Mouse (Mus musculus) CH12.LX (cell line): Measurements from ENCODE around the gene Timd2. TPM values are rescaled to one million over a fixed set of nuclear protein-coding genes. Genes with fewer than 3 reads are reported as not detected.

Source experiments
- DNase-seq: peaks from one replicate; pipeline ENCODE4 v3.0.0-alpha.2; 2013; ENCODE audit errors: extremely low read depth
- H3K27ac ChIP-seq: 2 replicates; pipeline ENCODE4 v1.5.1; 2012; ENCODE audit warnings: low read depth, mild to moderate bottlenecking, control low read depth, moderate library complexity; ENCODE audit not compliant: insufficient read depth
- H3K27me3 ChIP-seq: replicated peaks from 2 replicates; pipeline ENCODE3; 2012; ENCODE audit warnings: inconsistent platforms
- H3K36me3 ChIP-seq, 2 experiments: replicated peaks in 1 of 2; 2 replicates each; pipeline versions ENCODE3 to v1.6.1; 2012; ENCODE audit warnings: inconsistent platforms in 1 of 2, low read length in 1 of 2, mild to moderate bottlenecking in 1 of 2, mixed read lengths in 1 of 2, moderate library complexity in 1 of 2; ENCODE audit not compliant: control insufficient read depth in 1 of 2, insufficient read depth in 1 of 2
- H3K4me1 ChIP-seq, 2 experiments: 2 replicates each; pipeline ENCODE4 v1.6.1; 2012; ENCODE audit warnings: inconsistent platforms in 1 of 2, moderate library complexity in 1 of 2; ENCODE audit not compliant: insufficient read depth in 2 of 2, control insufficient read depth in 1 of 2
- H3K4me2 ChIP-seq: 2 replicates; pipeline ENCODE4 v1.6.1; 2012; ENCODE audit warnings: low read depth, mild to moderate bottlenecking, control low read depth; ENCODE audit not compliant: poor library complexity, insufficient read depth, severe bottlenecking
- H3K4me3 ChIP-seq, 3 experiments: fragments of 150-350 bp in 1 of 3; sonication (generic) in 1 of 3; replicated peaks in 1 of 3; 2 replicates each; pipeline versions ENCODE3 to v1.5.1; 2011 to 2012; ENCODE audit warnings: low read depth in 2 of 3, low read length in 2 of 3, mild to moderate bottlenecking in 2 of 3, moderate library complexity in 2 of 3, control low read depth in 1 of 3, improper control_type of control experiment in 1 of 3, inconsistent platforms in 1 of 3, mixed read lengths in 1 of 3; ENCODE audit not compliant: poor library complexity in 1 of 3
- H3K79me2 ChIP-seq: replicated peaks from 2 replicates; pipeline ENCODE4 v1.6.1; 2012; ENCODE audit warnings: mild to moderate bottlenecking, moderate library complexity; ENCODE audit not compliant: control insufficient read depth, poor library complexity, insufficient read depth, severe bottlenecking; ENCODE audit errors: extremely low read depth
- H3K9ac ChIP-seq: 2 replicates; pipeline ENCODE4 v1.6.1; 2012; ENCODE audit warnings: low read depth, mild to moderate bottlenecking, control low read depth, moderate library complexity; ENCODE audit not compliant: insufficient read depth
- H3K9me3 ChIP-seq: replicated peaks from 2 replicates; pipeline ENCODE3; 2012; ENCODE audit warnings: low read length, inconsistent platforms, mixed read lengths
- BHLHE40 ChIP-seq: IDR thresholded peaks from 2 replicates; pipeline ENCODE4 v1.6.1; 2011; ENCODE audit warnings: mild to moderate bottlenecking, low read depth, low read length, improper control_type of control experiment
- CHD2 ChIP-seq: IDR thresholded peaks from 2 replicates; pipeline ENCODE4 v1.6.1; 2011; ENCODE audit warnings: low read length, improper control_type of control experiment
- CTCF ChIP-seq, 2 experiments: IDR thresholded peaks in 1 of 2; conservative IDR thresholded peaks in 1 of 2; 2 replicates each; pipeline ENCODE4 v1.5.1; 2011 to 2012; ENCODE audit warnings: low read depth in 2 of 2, low read length in 2 of 2, improper control_type of control experiment in 1 of 2, inconsistent platforms in 1 of 2, mild to moderate bottlenecking in 1 of 2, moderate library complexity in 1 of 2
- HCFC1 ChIP-seq: IDR thresholded peaks from 2 replicates; pipeline ENCODE4 v1.6.1; 2012; ENCODE audit warnings: low read depth, mild to moderate bottlenecking, inconsistent platforms, low read length, improper control_type of control experiment
- IRF4 ChIP-seq: IDR thresholded peaks from 2 replicates; pipeline ENCODE4 v1.6.1; 2014; ENCODE audit warnings: low read depth, mild to moderate bottlenecking, inconsistent platforms, low read length, improper control_type of control experiment
- MAFK ChIP-seq: IDR thresholded peaks from 2 replicates; pipeline ENCODE4 v1.6.1; 2011; ENCODE audit warnings: low read length, improper control_type of control experiment; ENCODE audit not compliant: insufficient replicate concordance
- MAZ ChIP-seq: IDR thresholded peaks from 2 replicates; pipeline ENCODE4 v1.6.1; 2012; ENCODE audit warnings: low read depth, mild to moderate bottlenecking, inconsistent platforms, low read length, improper control_type of control experiment, moderate library complexity
- MXI1 ChIP-seq: IDR thresholded peaks from 2 replicates; pipeline ENCODE4 v1.6.1; 2011; ENCODE audit warnings: mild to moderate bottlenecking, low read depth, low read length, improper control_type of control experiment
- NELFE ChIP-seq: IDR thresholded peaks from 2 replicates; pipeline ENCODE4 v1.6.1; 2011; ENCODE audit warnings: low read depth, low read length, improper control_type of control experiment
- NRF1 ChIP-seq: IDR thresholded peaks from 2 replicates; pipeline ENCODE4 v1.6.1; 2014; ENCODE audit warnings: low read depth, mild to moderate bottlenecking, inconsistent platforms, low read length, improper control_type of control experiment, moderate library complexity
- RAD21 ChIP-seq: IDR thresholded peaks from 2 replicates; pipeline ENCODE4 v1.6.1; 2011; ENCODE audit warnings: low read depth, mild to moderate bottlenecking, low read length, improper control_type of control experiment, moderate library complexity
- SMC3 ChIP-seq: IDR thresholded peaks from 2 replicates; pipeline ENCODE4 v1.6.1; 2011; ENCODE audit warnings: low read depth, low read length, improper control_type of control experiment
- TCF12 ChIP-seq: IDR thresholded peaks from 2 replicates; pipeline ENCODE4 v1.6.1; 2014; ENCODE audit warnings: low read depth, mild to moderate bottlenecking, inconsistent platforms, low read length, improper control_type of control experiment
- UBTF ChIP-seq: IDR thresholded peaks from 2 replicates; pipeline ENCODE4 v1.6.1; 2012; ENCODE audit warnings: low read depth, mild to moderate bottlenecking, inconsistent platforms, low read length, improper control_type of control experiment, moderate library complexity
- ZC3H11A ChIP-seq: IDR thresholded peaks from 2 replicates; pipeline ENCODE4 v1.6.1; 2012; ENCODE audit warnings: low read depth, mild to moderate bottlenecking, inconsistent platforms, low read length, improper control_type of control experiment
- dilution Hi-C: fragments of 300-500 bp; cut with MboI; formaldehyde crosslinking; loops from 2 replicates; pipeline ENCODE4 v1.14.3; 2020; ENCODE audit warnings: low sequenced_read_pairs; ENCODE audit not compliant: extremely low pct_unique_long_range_greater_than_20kb, extremely low pct_ligation_motif_present
- in situ Hi-C: fragments of 300-500 bp; cut with MboI; formaldehyde crosslinking; loops from 3 replicates; pipeline ENCODE4 v1.14.3; 2019; ENCODE audit warnings: low sequenced_read_pairs, low pct_ligation_motif_present, low pct_unique_long_range_greater_than_20kb, mixed read lengths
- polyA plus RNA-seq: library from polyadenylated mRNA; unstranded; fragments of >175 nt; gene quantifications from 2 replicates; pipeline ENCODE4 v1.2.1, GENCODE M21; 2012; ENCODE audit warnings: low read depth; ENCODE audit not compliant: insufficient read length
- total RNA-seq, 2 experiments: library from RNA; depleted of rRNA; stranded (reverse); fragments of 300-350 nt in 1 of 2; fragments of >200 nt in 1 of 2; gene quantifications; 2 replicates each; pipeline ENCODE4 v1.2.3; 2012 to 2014

The Timd2 gene
- total and polyA plus RNA-seq, 3 experiments = 66.3 to 241 (median 119) TPM

DNA sequence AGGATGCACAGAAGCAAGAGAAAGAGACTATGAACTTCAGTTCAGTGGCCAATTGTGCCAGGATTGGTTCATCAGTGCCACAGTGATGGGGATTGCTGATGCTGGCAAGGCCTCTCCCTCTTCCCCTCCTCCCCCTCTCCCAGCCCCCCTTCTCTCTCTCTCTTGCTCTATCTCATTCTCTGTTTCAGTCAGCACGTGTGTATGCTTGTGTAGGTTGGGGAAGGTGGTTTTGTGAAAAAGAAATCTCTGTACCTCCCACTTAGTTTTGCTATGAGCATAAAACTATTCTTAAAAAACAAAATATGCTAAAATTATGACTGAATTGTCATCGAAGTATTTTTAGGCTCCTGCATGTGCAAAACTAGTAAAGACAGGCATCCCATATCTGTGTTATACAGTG lies 38.9 kb downstream of the Timd2 start (continued):
- TF ChIP-seq NELFE (no peak), ZC3H11A (no peak), IRF4 (peak; percentile 98), RAD21 (no peak), MAZ (peak; percentile 92)

DNA sequence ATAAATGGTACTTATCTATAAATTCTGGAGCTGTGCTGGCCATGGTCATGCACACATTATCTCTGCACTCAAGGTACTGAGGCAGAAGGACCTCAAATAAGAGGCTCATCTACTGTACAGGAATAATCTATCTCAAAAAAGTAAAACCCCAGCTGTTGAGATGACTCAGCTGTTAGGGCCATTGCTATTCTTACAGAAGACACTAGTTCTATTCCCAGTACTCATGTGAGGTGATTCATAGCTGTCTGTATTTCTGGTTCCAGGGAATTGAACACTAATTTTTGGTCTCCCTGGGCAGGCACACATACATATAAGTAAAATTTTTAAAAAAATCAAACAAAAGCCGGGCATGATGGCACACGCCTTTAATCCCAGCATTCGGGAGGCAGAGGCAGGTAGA lies 39.8 kb downstream of the Timd2 start:
- Histone ChIP-seq H3K36me3 (peaks cover 7 to 19% of the 10 kb centered on the region in 2 experiments), H3K79me2 (no peaks in the 10 kb centered on the region), H3K27ac (no peak overlapping the region), H3K4me2 (no peak overlapping the region), H3K4me1 (peaks cover 21 to 59% of the 10 kb centered on the region in 2 experiments), H3K27me3 (no peaks in the 10 kb centered on the region), H3K9me3 (no peaks in the 10 kb centered on the region), H3K9ac (no peak overlapping the region)
- in situ Hi-C loops = no loop called here
- dilution Hi-C loops = no loop called here
- TF ChIP-seq CHD2 (no peak), BHLHE40 (peak; percentile 66)
- TF ChIP-seq, all 38 proteins: peak for 1
- H3K4me3 ChIP-seq = no peak overlapping the region
- DNase-seq = peak; percentile 45

DNA sequence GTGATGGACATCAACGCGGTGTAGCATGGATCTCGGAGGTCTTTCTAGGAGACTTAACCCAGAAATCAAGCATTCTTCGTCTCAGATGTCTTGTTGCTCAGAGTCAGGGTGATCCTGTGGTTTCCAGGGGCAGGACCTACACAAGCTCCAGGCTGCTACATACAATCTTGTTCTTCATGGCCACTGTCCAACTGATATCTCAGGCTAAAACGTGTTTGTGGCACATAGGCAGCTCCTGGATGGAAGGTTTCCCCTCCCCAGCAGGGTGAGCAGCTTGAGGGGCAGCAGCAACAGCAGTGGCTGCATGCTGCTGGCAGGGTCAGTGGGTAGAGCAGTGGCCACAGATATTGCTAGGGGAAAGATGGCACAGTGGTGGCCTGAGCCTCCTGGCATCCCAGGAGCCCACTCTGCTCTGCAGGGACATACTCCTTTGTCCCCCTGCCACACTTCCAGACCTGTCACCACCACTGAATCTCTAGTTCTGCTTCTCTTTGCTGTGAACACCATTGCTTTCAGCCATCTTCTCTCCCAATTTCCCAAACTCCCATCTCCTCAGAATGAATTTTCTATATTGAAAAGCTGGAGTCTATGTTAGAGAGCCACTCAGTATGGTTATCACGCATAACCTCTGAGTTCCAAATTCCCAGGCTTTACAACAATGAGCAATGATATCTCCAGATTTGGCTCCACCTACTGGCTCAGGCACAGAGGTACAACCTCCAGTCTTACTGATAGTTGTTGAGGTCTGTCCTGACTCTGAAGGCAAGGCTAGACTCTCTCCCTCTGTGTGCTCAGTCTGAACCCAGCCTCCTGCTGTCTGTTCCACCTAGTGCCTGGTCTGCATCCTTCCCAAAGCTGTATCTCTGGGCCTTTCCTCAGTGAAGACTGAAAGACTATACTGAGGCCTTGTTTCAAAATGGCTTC lies 41.0 kb downstream of the Timd2 start:
- Histone ChIP-seq H3K4me3 (no peak overlapping the region), H3K79me2 (no peaks in the 10 kb centered on the region), H3K4me2 (no peak overlapping the region), H3K4me1 (peaks cover 21 to 58% of the 10 kb centered on the region in 2 experiments), H3K27me3 (no peaks in the 10 kb centered on the region), H3K27ac (no peak overlapping the region), H3K9me3 (no peaks in the 10 kb centered on the region), H3K9ac (no peak overlapping the region), H3K36me3 (peaks cover 4 to 12% of the 10 kb centered on the region in 2 experiments)
- peak; percentile 38 for DNase-seq
- dilution Hi-C loops = no loop called here
- TF ChIP-seq MXI1 (no peak), UBTF (no peak), HCFC1 (no peak), TCF12 (no peak), RAD21 (peak; percentile 39), CTCF (conservative IDR thresholded peaks at IDR 0.05 in 1 of 2, IDR thresholded peaks at IDR 0.05 in 1 of 2; ENCODE audit: low read depth in 2 of 2, low read length in 2 of 2) (peak in 1 of 2 experiments; percentile 63; a peak in 3 of 4 replicates), SMC3 (peak; percentile 36; the same call in 1 of the 2 replicates), NRF1 (no peak), MAFK (no peak)
- in situ Hi-C loops = no loop called here
